Mouse (Mus musculus) urinary bladder, postnatal 10 days (tissue): ENCODE measurements around the gene C1s2.
"Not testable (repeated sequence)": the region's sequence is repeated elsewhere in the genome, so short reads cannot be mapped to it uniquely, and the experiment has no call there.

ENCODE experiments used
- DNase-seq: peaks from one replicate; pipeline ENCODE4 v3.0.0; 2022; ENCODE audit warnings: low spot score

C1s2 gene

GRCm38 (mm10) chr6:124635985-124636384 lies at the start of gene C1s2:
TSS of gene C1s2 (minus strand) at chr6:124636085.
- DNase-seq, result not testable (repeated sequence)

- DNase-seq, result no peak
Measured at GRCm38 (mm10) chr6:124683591-124684417, 47.9 kb upstream of the C1s2 start.

- not testable (repeated sequence) for DNase-seq
Measured at GRCm38 (mm10) chr6:124682291-124682690, 46.4 kb upstream of the C1s2 start.

GRCm38 (mm10) chr6:124679486-124679885 lies 43.6 kb upstream of the C1s2 start:
- no peak for DNase-seq

- no peak for DNase-seq
Measured at GRCm38 (mm10) chr6:124678769-124679168, 42.9 kb upstream of the C1s2 start.

GRCm38 (mm10) chr6:124676171-124676570 lies 40.3 kb upstream of the C1s2 start:
- DNase-seq, result no peak

- no peak for DNase-seq
Measured at GRCm38 (mm10) chr6:124674591-124674990, 38.7 kb upstream of the C1s2 start.

- no peak for DNase-seq
Measured at GRCm38 (mm10) chr6:124673619-124674018, 37.7 kb upstream of the C1s2 start.

GRCm38 (mm10) chr6:124672100-124672499 lies 36.2 kb upstream of the C1s2 start:
- no peak for DNase-seq

GRCm38 (mm10) chr6:124670281-124670900 lies 34.5 kb upstream of the C1s2 start:
- no peak for DNase-seq

GRCm38 (mm10) chr6:124669234-124669859 lies 33.5 kb upstream of the C1s2 start:
- no peak for DNase-seq

GRCm38 (mm10) chr6:124665011-124665410 lies 29.1 kb upstream of the C1s2 start:
- no peak for DNase-seq

GRCm38 (mm10) chr6:124664256-124664655 lies 28.4 kb upstream of the C1s2 start:
- DNase-seq, result no peak

- DNase-seq, result no peak
Measured at GRCm38 (mm10) chr6:124663424-124663795, 27.5 kb upstream of the C1s2 start.

- peak; percentile 94 for DNase-seq
Measured at GRCm38 (mm10) chr6:124662477-124663423, 26.9 kb upstream of the C1s2 start, which contains the start of gene Lpcat3. TSS of gene Lpcat3 (plus strand) at chr6:124663027.

GRCm38 (mm10) chr6:124661995-124662394 lies 26.1 kb upstream of the C1s2 start:
- no peak for DNase-seq

- DNase-seq, result no peak
Measured at GRCm38 (mm10) chr6:124661156-124661806, 25.4 kb upstream of the C1s2 start.

- DNase-seq, result no peak
Measured at GRCm38 (mm10) chr6:124658067-124658466, 22.2 kb upstream of the C1s2 start.

GRCm38 (mm10) chr6:124655893-124656292 lies 20.0 kb upstream of the C1s2 start:
- DNase-seq, result no peak

GRCm38 (mm10) chr6:124646394-124646793 lies 10.5 kb upstream of the C1s2 start:
- no peak for DNase-seq

- DNase-seq, result peak; percentile 20
Measured at GRCm38 (mm10) chr6:124640997-124641396, 5.1 kb upstream of the C1s2 start.
